Mouse (Mus musculus): ENCODE data around the gene Macf1. TPM values are rescaled to one million over a fixed set of nuclear protein-coding genes. Genes with fewer than 3 reads are reported as not detected.

The Macf1 gene
- polyA plus RNA-seq (2015; fragmentation: Nextera tagmentation; extraction: Ambion mirVana): 38.1 and 41.2 TPM in 2 replicates

DNA sequence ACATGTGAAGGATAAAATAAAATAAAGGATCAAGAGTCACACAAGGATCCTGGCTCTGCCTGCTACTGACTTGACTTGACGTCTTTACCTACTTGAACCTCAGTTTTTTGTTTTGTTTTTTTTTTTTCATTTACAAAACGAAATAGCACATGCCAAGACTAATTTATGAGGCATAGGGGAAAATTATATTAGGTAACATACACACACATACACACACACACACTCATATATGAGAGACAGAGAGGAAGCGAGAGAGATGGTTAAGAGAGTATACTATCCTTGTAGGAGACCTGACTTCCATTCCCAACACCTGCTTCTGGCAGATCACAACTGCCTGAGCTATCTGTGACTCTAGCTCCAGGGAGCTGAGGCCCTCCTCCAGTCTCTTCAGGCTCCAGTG lies at the start of gene Macf1:
Gene Macf1, minus strand, starts transcription at position 101 of the 400 bp plus-strand sequence.
- Histone ChIP-seq H3K27me3 (peaks cover 14% of the 10 kb centered on the region; the same call in 1 of the 2 replicates), H3K4me1 (peaks cover 33% of the 10 kb centered on the region), H3K4me2 (no peak within 1 kb of the TSS), H3K36me3 (no peaks in the 10 kb centered on the region), H3K27ac (no peak within 1 kb of the TSS), H3K4me3 (replicated peaks) (no peak within 1 kb of the TSS), H3K9ac (no peak within 1 kb of the TSS), H3K9me3 (replicated peaks) (no peaks in the 10 kb centered on the region)
- WGBS: 77% methylated on average over 3 of the region's 3 CpGs
- ATAC-seq (replicated peaks; ENCODE audit: low FRiP score): no peak

DNA sequence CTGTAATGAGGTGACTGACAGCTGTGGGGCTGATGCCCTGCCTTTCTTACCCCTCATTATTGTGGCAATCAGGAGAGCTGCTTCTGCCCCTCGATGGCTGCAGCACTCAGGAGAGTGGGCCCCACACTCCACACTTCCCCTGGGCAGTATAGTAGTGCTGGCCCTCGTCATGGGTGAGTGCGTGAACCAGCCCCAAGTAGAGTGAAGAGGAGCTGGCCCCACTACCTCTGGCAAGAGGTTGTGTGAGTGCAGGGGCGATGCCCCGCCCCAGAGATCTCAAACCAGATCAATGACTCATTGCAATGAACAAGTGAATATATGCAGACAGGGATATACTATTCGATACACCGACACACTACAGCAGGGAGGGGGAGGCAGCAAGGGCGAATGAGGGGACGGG lies 49.4 kb upstream of the Macf1 start:
- ATAC-seq (replicated peaks; ENCODE audit: low FRiP score): no peak
- no peaks in the 10 kb centered on the region for H3K27me3 ChIP-seq
- WGBS: 84% methylated on average over 9 of the region's 9 CpGs
- no peak overlapping the region for H3K4me3 ChIP-seq (replicated peaks)
- no peaks in the 10 kb centered on the region for H3K4me1 ChIP-seq
- no peak overlapping the region for H3K27ac ChIP-seq
- H3K4me2 ChIP-seq: no peak overlapping the region
- no peaks in the 10 kb centered on the region for H3K9me3 ChIP-seq (replicated peaks)
- no peak overlapping the region for H3K9ac ChIP-seq
- H3K36me3 ChIP-seq: peaks cover 49% of the 10 kb centered on the region

DNA sequence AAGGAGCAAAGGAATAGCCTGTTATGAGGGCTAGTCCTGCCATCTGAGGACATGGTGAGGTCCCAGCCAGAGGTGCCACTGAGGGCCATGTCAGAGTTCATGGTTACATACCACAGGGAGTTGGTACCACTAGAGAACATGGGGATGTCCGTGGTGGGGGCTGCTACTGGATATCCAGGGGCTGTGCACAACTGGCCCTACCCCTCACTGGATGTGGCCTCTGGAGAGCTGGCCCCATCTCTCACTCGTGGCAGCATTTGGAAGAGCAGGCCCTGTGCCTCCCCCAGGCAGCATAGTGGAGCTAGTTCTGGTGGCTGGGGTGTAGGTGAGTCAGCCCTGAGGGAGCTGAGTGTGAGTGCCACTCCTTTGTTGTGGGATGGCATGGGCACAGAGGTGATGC lies 48.8 kb upstream of the Macf1 start:
- Histone ChIP-seq H3K27me3 (no peaks in the 10 kb centered on the region), H3K9me3 (replicated peaks) (no peaks in the 10 kb centered on the region), H3K9ac (no peak overlapping the region), H3K4me1 (no peaks in the 10 kb centered on the region), H3K27ac (no peak overlapping the region), H3K4me3 (replicated peaks) (no peak overlapping the region), H3K36me3 (peaks cover 43% of the 10 kb centered on the region), H3K4me2 (no peak overlapping the region)
- WGBS: 81% methylated on average over 2 of the region's 2 CpGs
- no peak for ATAC-seq (replicated peaks; ENCODE audit: low FRiP score)

DNA sequence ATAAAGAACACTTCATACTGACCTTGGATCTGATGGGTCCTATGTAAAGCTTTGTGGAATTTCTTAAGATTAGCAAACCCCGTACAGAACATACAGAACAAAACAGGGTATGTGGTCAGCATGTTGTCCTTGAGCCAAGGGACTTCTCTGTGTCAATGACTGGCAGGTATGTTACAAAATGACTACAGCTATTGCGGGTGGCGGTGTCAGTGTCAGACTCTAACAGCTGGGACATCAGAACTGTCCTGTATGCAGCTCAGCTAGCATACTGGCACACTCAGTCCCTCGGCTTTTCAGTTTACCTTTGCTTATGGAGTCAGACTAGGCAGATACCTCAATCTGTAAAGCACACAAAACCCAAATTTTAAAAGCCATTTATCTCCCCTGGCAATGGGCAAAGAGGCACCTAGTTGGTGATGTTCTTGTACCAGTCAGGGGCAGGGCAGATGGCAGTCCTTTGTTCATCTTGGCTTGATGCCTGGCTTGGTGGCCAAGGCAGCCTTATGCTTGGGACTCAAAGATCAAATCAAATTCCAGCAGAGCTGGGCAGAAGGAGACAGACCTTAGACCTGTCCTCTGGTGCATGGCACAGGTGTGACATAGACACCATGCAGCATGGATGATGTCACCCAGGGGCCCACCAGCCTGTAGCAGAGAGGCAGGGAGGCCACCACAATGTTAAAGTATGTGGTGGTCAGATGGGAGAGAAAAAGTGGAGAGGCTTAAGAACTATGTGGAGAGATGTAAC lies 48.2 kb upstream of the Macf1 start:
- H3K4me2 ChIP-seq: no peak overlapping the region
- no peak for ATAC-seq (replicated peaks; ENCODE audit: low FRiP score)
- 93% methylated on average over 4 of the region's 4 CpGs for WGBS

DNA sequence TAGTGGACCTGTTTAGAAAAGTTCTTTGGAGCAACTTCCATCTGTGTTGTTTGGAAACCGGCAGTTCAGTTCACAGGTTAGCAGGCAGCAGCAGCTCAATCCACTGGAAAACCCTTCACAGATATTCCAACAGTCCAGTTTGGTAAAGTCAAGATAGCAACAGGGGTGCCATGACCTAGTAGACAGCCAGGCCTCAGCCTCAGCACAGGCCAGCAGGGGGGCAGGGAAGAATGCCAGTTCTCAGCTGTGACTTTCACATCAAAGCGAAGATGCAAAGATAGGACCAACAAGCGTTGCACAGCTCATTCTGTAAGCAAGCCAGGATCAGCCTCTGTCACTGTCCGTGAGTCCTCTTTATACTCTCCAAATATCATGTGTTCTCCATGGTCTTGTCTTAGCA lies 37.6 kb upstream of the Macf1 start:
- no peak for ATAC-seq (replicated peaks; ENCODE audit: low FRiP score)
- WGBS: 85% methylated on average over 4 of the region's 4 CpGs
- Histone ChIP-seq H3K27ac (no peak overlapping the region), H3K4me2 (no peak overlapping the region), H3K4me1 (peaks cover 12% of the 10 kb centered on the region), H3K9me3 (replicated peaks) (no peaks in the 10 kb centered on the region), H3K9ac (no peak overlapping the region), H3K27me3 (no peaks in the 10 kb centered on the region), H3K4me3 (replicated peaks) (no peak overlapping the region), H3K36me3 (no peaks in the 10 kb centered on the region)

More for the DNA sequence above, 48.2 kb upstream of the Macf1 start:
- Histone ChIP-seq H3K27me3 (no peaks in the 10 kb centered on the region), H3K36me3 (peaks cover 37% of the 10 kb centered on the region), H3K9ac (no peak overlapping the region), H3K27ac (no peak overlapping the region), H3K4me3 (replicated peaks) (no peak overlapping the region), H3K4me1 (no peaks in the 10 kb centered on the region), H3K9me3 (replicated peaks) (no peaks in the 10 kb centered on the region)

DNA sequence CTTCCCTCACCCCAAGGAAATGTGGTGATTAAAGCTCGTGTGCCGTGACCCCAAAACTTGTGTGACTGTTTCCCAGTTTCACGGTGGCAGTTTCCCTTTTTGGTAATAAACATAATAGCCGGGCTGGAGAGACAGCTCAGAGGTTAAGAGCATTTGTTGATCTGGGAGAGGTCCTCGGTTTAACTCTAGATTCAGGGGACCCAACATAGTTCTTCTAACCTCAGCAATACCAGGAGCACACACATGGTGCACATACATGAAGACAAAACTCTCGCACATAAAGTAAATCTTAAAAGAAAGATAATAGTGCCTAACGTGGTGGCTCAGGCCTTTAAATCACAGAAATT lies 34.2 kb upstream of the Macf1 start:
- peak overlapping the region; percentile 94 for H3K9ac ChIP-seq
- no peaks in the 10 kb centered on the region for H3K9me3 ChIP-seq (replicated peaks)
- peaks cover 21% of the 10 kb centered on the region for H3K36me3 ChIP-seq
- H3K27ac ChIP-seq: peak overlapping the region; percentile 72
- H3K4me3 ChIP-seq (replicated peaks): peak overlapping the region; percentile 85
- H3K4me2 ChIP-seq: peak overlapping the region; percentile 82
- no peaks in the 10 kb centered on the region for H3K27me3 ChIP-seq
- H3K4me1 ChIP-seq: peaks cover 12% of the 10 kb centered on the region
- ATAC-seq (replicated peaks; ENCODE audit: low FRiP score): no peak; the same call in 1 of the 2 replicates
- 18% methylated on average over 7 of the region's 7 CpGs for WGBS

DNA sequence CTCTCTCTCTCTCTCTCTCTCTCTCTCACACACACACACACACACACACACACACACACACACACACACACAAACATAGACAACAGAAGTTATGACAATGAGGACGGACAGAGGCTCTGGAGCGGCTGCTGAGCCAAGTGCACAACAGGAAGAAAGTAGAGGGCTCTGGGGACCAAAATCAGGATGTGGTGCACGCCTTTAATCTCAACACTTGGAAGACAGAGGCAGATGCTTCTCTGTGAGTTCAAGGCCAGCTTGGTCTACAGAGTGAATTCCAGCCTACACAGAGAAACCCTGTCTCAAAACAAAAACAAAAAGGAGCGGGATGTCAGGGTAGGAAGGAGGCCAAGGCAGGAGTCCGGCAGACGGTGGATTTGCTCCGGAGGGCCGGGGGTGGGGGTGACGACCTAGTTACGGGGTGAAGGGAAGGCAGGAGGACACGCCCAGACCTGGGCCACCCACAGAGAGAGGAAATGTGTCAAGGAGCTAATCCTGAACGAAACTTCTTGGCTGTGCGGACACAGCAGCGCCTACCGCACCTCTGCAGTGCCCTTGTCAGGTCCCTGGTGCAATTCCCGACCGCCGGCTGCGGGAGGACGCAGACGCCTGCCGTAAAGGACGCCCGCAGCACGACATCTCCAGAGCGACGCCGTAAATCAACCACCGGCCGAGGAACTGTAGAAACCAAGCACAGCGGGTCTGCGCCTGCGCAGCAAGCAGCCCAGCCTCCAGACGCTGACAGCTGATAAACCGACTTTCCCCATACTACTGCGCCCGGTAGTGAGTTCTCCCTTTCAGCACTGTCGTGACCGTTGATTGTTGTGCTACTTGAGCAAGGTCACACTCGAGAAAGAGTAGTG lies 33.6 kb upstream of the Macf1 start, which contains the start of gene Ndufs5:
Gene Ndufs5, minus strand, starts transcription at position 629 of the 860 bp plus-strand sequence.
- H3K27ac ChIP-seq: peak within 1 kb of the TSS; percentile 72

DNA sequence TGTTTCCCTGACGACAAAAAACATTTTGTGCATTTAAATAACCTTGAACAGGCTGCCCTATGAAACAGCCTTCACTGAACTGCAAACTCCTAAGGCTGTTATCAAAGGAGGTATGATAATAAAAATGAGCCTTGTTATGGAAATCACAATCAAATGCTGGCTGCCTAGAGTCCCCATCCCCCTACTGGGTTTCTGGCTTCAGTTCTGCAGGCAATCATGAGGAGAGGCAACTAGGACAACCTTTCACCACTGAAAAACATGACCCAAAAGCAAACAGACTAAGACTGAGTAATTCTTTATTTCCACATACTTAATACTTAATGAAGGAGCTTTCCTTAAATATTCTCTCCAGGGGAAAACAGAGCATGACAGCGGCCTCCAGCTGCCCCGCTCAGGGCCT lies 28.3 kb upstream of the Macf1 start:
- H3K4me2 ChIP-seq: no peak overlapping the region
- no peak for ATAC-seq (replicated peaks; ENCODE audit: low FRiP score)
- no peaks in the 10 kb centered on the region for H3K9me3 ChIP-seq (replicated peaks)
- peaks cover 4% of the 10 kb centered on the region for H3K4me1 ChIP-seq
- 94% methylated on average over 3 of the region's 3 CpGs for WGBS
- H3K4me3 ChIP-seq (replicated peaks): no peak overlapping the region
- H3K36me3 ChIP-seq: peaks cover 44% of the 10 kb centered on the region
- no peak overlapping the region for H3K27ac ChIP-seq
- no peaks in the 10 kb centered on the region for H3K27me3 ChIP-seq
- no peak overlapping the region for H3K9ac ChIP-seq

More for the DNA sequence above, 33.6 kb upstream of the Macf1 start, which contains the start of gene Ndufs5:
- H3K9ac ChIP-seq: peak within 1 kb of the TSS; percentile 94
- H3K4me3 ChIP-seq (replicated peaks): peak within 1 kb of the TSS; percentile 85
- H3K27me3 ChIP-seq: no peaks in the 10 kb centered on the region
- peaks cover 12% of the 10 kb centered on the region for H3K4me1 ChIP-seq
- WGBS: under 1% methylated on average over 40 of the region's 40 CpGs
- H3K36me3 ChIP-seq: peaks cover 26% of the 10 kb centered on the region
- peak; percentile 95 for ATAC-seq (replicated peaks; ENCODE audit: low FRiP score)
- peak within 1 kb of the TSS; percentile 82 for H3K4me2 ChIP-seq
- no peaks in the 10 kb centered on the region for H3K9me3 ChIP-seq (replicated peaks)

DNA sequence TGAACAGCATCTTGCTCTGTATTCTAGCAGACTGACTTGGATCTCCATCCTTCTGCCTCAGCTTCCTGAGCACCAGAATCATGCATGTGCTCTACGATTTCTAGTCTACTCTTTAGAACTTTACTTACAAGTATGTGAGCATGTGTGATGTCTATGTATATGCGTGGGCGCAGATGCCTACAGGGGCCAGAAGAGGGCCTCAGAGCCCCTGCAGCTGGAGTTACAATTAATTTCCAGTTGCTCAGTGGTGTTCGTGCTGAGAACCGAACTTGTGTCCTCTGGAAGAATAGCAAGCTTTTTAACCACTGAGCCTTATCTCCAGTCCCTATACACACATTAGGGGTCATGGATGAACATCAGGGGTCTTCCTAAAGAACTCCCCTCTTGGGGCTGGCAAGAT lies 23.2 kb upstream of the Macf1 start:
- no peak for ATAC-seq (replicated peaks; ENCODE audit: low FRiP score)
- Histone ChIP-seq H3K4me2 (no peak overlapping the region), H3K27ac (no peak overlapping the region), H3K27me3 (no peaks in the 10 kb centered on the region), H3K9me3 (replicated peaks) (no peaks in the 10 kb centered on the region), H3K9ac (no peak overlapping the region), H3K4me1 (no peaks in the 10 kb centered on the region), H3K4me3 (replicated peaks) (no peak overlapping the region), H3K36me3 (peaks cover 13% of the 10 kb centered on the region)
- 96% methylated on average over 5 of the region's 5 CpGs for WGBS

DNA sequence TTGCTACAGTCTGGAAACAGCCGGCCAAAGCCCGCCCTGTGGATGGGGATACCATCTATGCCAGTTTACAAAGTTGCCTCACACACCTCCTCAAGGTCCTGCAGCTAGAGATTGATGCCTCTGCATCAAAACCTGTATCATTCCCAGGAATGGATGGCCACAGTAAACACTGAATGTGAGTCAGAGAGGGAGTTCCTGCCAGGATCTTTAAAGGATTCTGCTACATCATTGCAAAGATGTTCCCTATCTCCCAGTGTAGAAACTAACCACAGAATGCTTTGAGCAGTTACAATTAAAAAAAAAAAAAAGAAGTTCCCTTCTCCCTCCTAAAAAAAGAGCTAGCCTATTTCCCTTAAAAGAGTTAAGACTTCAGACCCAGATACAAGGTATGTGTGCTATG lies 21.2 kb upstream of the Macf1 start:
- 91% methylated on average over 2 of the region's 2 CpGs for WGBS
- Histone ChIP-seq H3K27me3 (no peaks in the 10 kb centered on the region), H3K9ac (no peak overlapping the region), H3K36me3 (no peaks in the 10 kb centered on the region), H3K27ac (no peak overlapping the region), H3K9me3 (replicated peaks) (no peaks in the 10 kb centered on the region), H3K4me2 (no peak overlapping the region), H3K4me1 (no peaks in the 10 kb centered on the region), H3K4me3 (replicated peaks) (no peak overlapping the region)
- ATAC-seq (replicated peaks; ENCODE audit: low FRiP score): no peak

DNA sequence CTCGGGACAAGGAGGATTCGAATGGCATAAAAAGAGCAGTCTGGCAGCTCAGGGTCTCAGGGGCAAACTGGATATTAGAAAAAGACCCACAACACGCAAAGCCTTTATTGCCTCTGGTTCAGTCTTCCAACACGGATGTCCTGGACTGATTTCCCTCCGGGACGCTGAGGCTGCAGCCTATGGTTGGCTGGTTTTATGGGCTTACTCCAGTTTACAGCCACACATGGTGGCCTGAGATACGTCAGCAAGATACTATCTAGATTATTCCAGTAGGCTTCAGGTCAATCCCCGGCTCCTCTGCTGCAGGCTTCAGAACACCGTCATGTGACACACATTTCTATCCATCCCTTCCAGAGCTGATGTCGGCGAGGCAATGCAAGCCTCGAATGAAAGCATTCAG lies 9.2 kb upstream of the Macf1 start:
- WGBS: 48% methylated on average over 12 of the region's 12 CpGs
- no peaks in the 10 kb centered on the region for H3K27me3 ChIP-seq
- H3K9ac ChIP-seq: no peak overlapping the region
- no peak overlapping the region for H3K4me3 ChIP-seq (replicated peaks)
- H3K4me1 ChIP-seq: 0 out of 2 replicates have a peak, but pooled peaks cover 6% of the 10 kb centered on the region
- no peaks in the 10 kb centered on the region for H3K9me3 ChIP-seq (replicated peaks)
- H3K36me3 ChIP-seq: no peaks in the 10 kb centered on the region
- H3K4me2 ChIP-seq: no peak overlapping the region
- peak overlapping the region; percentile 23 for H3K27ac ChIP-seq
- peak; percentile 73; the same call in 1 of the 2 replicates for ATAC-seq (replicated peaks; ENCODE audit: low FRiP score)

DNA sequence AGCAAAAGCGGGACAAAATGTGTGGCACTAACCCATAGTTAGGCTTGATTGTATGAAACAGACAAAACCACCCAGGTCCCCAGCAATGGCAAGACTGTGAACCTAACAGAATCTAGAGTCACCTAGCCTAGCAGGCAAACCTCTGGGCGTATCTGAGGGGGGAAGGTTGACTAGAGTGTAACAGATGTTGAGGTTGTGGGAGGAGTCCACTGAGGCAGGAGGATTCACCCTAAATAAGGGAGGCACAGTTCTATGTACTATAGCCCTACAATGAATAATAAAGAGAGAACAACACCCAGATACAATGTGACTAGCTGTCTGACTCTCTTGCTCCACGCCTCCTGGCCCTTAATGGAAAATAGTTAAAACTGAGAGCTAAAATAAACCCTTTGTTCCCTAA lies 7.9 kb upstream of the Macf1 start:
- Histone ChIP-seq H3K4me3 (replicated peaks) (no peak overlapping the region), H3K27me3 (no peaks in the 10 kb centered on the region), H3K9ac (no peak overlapping the region), H3K36me3 (no peaks in the 10 kb centered on the region), H3K4me2 (no peak overlapping the region), H3K4me1 (peaks cover 10% of the 10 kb centered on the region; the same call in 1 of the 2 replicates), H3K27ac (no peak overlapping the region), H3K9me3 (replicated peaks) (no peaks in the 10 kb centered on the region)
- no peak for ATAC-seq (replicated peaks; ENCODE audit: low FRiP score)
- 88% methylated on average over 3 of the region's 3 CpGs for whole genome bisulfite sequencing

All from kidney, embryonic 15.5 days (tissue).